Mouse (Mus musculus) layer of hippocampus, adult 18-20 months (tissue): ENCODE data around the gene Foxf1. TPM values are rescaled to one million over a fixed set of nuclear protein-coding genes. Genes with fewer than 3 reads are reported as not detected.

Experiments used
- DNase-seq, 2 experiments: peaks; one replicate each; pipeline ENCODE4 v3.0.0; 2022; ENCODE audit warnings: low spot score in 2 of 2
- total RNA-seq, 2 experiments: library from RNA; stranded (reverse); gene quantifications; 2 replicates each; pipeline ENCODE4 v1.2.3; 2021

Gene Foxf1
- total RNA-seq, 2 experiments from 2014 or later: 0.48 to 0.92 TPM

- DNase-seq: no peak
Measured at GRCm38 (mm10) chr8:121082218-121083092, 1.7 kb upstream of the Foxf1 start.

- DNase-seq: no peak
Measured at GRCm38 (mm10) chr8:121083093-121083935, 872 bp upstream of the Foxf1 start.

GRCm38 (mm10) chr8:121083936-121084209 lies 313 bp upstream of the Foxf1 start:
- DNase-seq: no peak

- DNase-seq: no peak
Measured at GRCm38 (mm10) chr8:121085011-121085410, 825 bp downstream of the Foxf1 start.

- no peak for DNase-seq
Measured at GRCm38 (mm10) chr8:121085561-121085960, 1.4 kb downstream of the Foxf1 start.

- no peak for DNase-seq
Measured at GRCm38 (mm10) chr8:121086004-121086900, 2.1 kb downstream of the Foxf1 start.

- DNase-seq: no peak
Measured at GRCm38 (mm10) chr8:121088281-121088680, 4.1 kb downstream of the Foxf1 start.

- no peak for DNase-seq
Measured at GRCm38 (mm10) chr8:121088871-121089630, 4.9 kb downstream of the Foxf1 start.

GRCm38 (mm10) chr8:121089631-121090380 lies 5.6 kb downstream of the Foxf1 start:
- no peak for DNase-seq

- DNase-seq: no peak
Measured at GRCm38 (mm10) chr8:121090716-121091115, 6.5 kb downstream of the Foxf1 start.

- no peak for DNase-seq
Measured at GRCm38 (mm10) chr8:121092141-121092540, 8.0 kb downstream of the Foxf1 start.

- peak; percentile 68 to 85 for DNase-seq
Measured at GRCm38 (mm10) chr8:121092627-121093026, 8.4 kb downstream of the Foxf1 start.

- DNase-seq: no peak
Measured at GRCm38 (mm10) chr8:121093496-121093895, 9.3 kb downstream of the Foxf1 start.

GRCm38 (mm10) chr8:121104049-121104818 lies 20.0 kb downstream of the Foxf1 start:
- DNase-seq: peak; percentile 43 to 79

- peak; percentile 98 to 99 for DNase-seq
Measured at GRCm38 (mm10) chr8:121107668-121108656, 23.8 kb downstream of the Foxf1 start, which contains the start of gene Mthfsd. Mthfsd (minus strand) TSS chr8:121108392.

- no peak for DNase-seq
Measured at GRCm38 (mm10) chr8:121108657-121109056, 24.5 kb downstream of the Foxf1 start.

- DNase-seq: no peak
Measured at GRCm38 (mm10) chr8:121111145-121111907, 27.1 kb downstream of the Foxf1 start.
